Mouse (Mus musculus) ES-E14 (cell line): Measurements from ENCODE around the gene Lamb3. TPM values are rescaled to one million over a fixed set of nuclear protein-coding genes. Genes with fewer than 3 reads are reported as not detected.

Experiments used
- DNase-seq: peaks from one replicate; pipeline ENCODE4 v3.0.0-alpha.2; 2013; ENCODE audit warnings: low read depth, low spot score
- H3K27ac ChIP-seq: 2 replicates; pipeline ENCODE4 v1.5.1; 2012; ENCODE audit warnings: low read depth, mild to moderate bottlenecking, low read length, moderate library complexity, mixed read lengths; ENCODE audit not compliant: poor library complexity, insufficient read depth, severe bottlenecking
- H3K36me3 ChIP-seq: 2 replicates; pipeline ENCODE4 v1.6.1; 2012; ENCODE audit warnings: mild to moderate bottlenecking, low read length, moderate library complexity, mixed read lengths; ENCODE audit not compliant: control insufficient read depth, poor library complexity, insufficient read depth, severe bottlenecking
- H3K4me1 ChIP-seq, 2 experiments: fragments of 150-350 bp in 1 of 2; sonication (generic) in 1 of 2; 2 replicates each; pipeline ENCODE4 v1.6.1; 2012; ENCODE audit warnings: low read length in 2 of 2, mild to moderate bottlenecking in 1 of 2, mixed read lengths in 1 of 2; ENCODE audit not compliant: control insufficient read depth in 2 of 2, insufficient read depth in 2 of 2, poor library complexity in 1 of 2
- H3K4me3 ChIP-seq, 2 experiments: fragments of 150-350 bp in 1 of 2; sonication (generic) in 1 of 2; 2 replicates each; pipeline ENCODE4 v1.5.1; 2012; ENCODE audit warnings: low read length in 2 of 2, low read depth in 1 of 2, mild to moderate bottlenecking in 1 of 2, mixed read lengths in 1 of 2; ENCODE audit not compliant: insufficient read depth in 1 of 2, poor library complexity in 1 of 2, severe bottlenecking in 1 of 2
- H3K9ac ChIP-seq: 2 replicates; pipeline ENCODE4 v1.6.1; 2012; ENCODE audit warnings: low read depth, mild to moderate bottlenecking, low read length, mixed read lengths; ENCODE audit not compliant: poor library complexity, insufficient read depth, severe bottlenecking
- H3K9me3 ChIP-seq: fragments of 150-350 bp; sonication (generic); 2 replicates; pipeline ENCODE4 v1.6.1; 2012; ENCODE audit warnings: low read depth, mild to moderate bottlenecking, low read length; ENCODE audit not compliant: control insufficient read depth, insufficient read depth
- CHD2 ChIP-seq: IDR thresholded peaks from 2 replicates; pipeline ENCODE4 v1.6.1; 2014; ENCODE audit warnings: mild to moderate bottlenecking, low read depth, low read length, inconsistent platforms
- HCFC1 ChIP-seq: IDR thresholded peaks from 2 replicates; pipeline ENCODE4 v1.6.1; 2012; ENCODE audit warnings: low read length, inconsistent platforms, borderline replicate concordance; ENCODE audit not compliant: insufficient read depth
- MAFK ChIP-seq: IDR thresholded peaks from 2 replicates; pipeline ENCODE4 v1.6.1; 2014; ENCODE audit warnings: mild to moderate bottlenecking, low read depth, low read length, inconsistent platforms; ENCODE audit not compliant: insufficient read depth
- ZC3H11A ChIP-seq: IDR thresholded peaks from 2 replicates; pipeline ENCODE4 v1.6.1; 2012; ENCODE audit warnings: low read depth, mild to moderate bottlenecking, inconsistent platforms, low read length, borderline replicate concordance
- ZNF384 ChIP-seq: IDR thresholded peaks from 2 replicates; pipeline ENCODE4 v1.6.1; 2012; ENCODE audit warnings: low read depth, low read length, inconsistent platforms
- in situ Hi-C, 2 experiments: fragments of 600-800 bp; cut with MboI; formaldehyde crosslinking; loops; one replicate each; pipeline ENCODE4 v1.15.1; 2025; ENCODE audit warnings: low sequenced_read_pairs in 2 of 2, inconsistent platforms in 1 of 2; ENCODE audit not compliant: unreplicated experiment in 2 of 2
- total RNA-seq: library from RNA; depleted of rRNA; stranded (reverse); fragments of 300-350 nt; gene quantifications from 2 replicates; pipeline ENCODE4 v1.2.3, GENCODE M21; 2012; rRNA removed

Gene Lamb3
- total RNA-seq, 1 experiment = 2.9 TPM

DNA sequence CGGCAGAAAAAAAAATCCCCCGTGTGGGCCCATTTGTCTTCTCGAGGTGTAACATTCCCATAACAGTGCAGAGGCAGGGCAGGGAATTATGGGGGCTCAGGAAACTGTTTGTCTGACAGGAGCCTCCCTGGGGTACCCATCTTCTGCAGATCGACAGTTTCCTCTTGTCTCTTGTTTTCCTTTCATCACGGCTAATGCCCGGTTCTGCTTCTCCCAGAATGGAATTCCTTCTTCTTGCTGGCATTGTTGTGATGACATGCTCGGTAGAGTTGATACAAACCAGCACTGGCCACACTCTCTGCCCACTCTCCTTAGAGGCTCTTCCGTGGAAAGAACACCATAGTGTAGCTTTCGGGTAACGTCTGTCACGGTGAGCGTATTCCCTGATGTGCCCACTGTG, 182.5 kb downstream of the Lamb3 start:
- no peaks in the 10 kb centered on the region for H3K4me1 ChIP-seq
- DNase-seq = no peak
- no peaks in the 10 kb centered on the region for H3K9me3 ChIP-seq
- no peaks in the 10 kb centered on the region for H3K36me3 ChIP-seq
- no peak overlapping the region for H3K9ac ChIP-seq
- H3K27ac ChIP-seq = no peak overlapping the region
- no peak for TF ChIP-seq CHD2
- TF ChIP-seq HCFC1 = no peak
- no peak for TF ChIP-seq ZC3H11A
- TF ChIP-seq ZNF384 = no peak
- TF ChIP-seq MAFK = no peak
- in situ Hi-C loops = no loop called here
- no peak overlapping the region for H3K4me3 ChIP-seq

DNA sequence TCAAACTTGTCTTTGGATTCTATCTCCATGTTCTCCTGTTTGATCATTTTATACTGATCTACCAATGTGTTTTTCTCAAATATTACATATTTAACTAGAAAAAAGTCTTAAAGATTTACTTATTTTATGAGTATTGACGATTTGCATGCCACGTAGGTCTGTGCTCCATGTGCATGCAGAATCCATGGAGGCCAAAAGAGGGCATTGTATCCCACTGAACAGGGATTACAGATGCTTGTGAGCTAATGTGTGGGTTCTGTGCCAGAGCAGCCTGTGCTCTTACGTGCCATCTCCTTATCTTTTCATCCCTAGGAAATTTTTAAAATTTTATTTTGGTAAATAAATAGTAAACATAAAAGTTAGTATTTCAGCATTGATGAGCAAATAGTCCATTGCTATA, 184.8 kb downstream of the Lamb3 start:
- Histone ChIP-seq H3K9ac (no peak overlapping the region), H3K9me3 (no peaks in the 10 kb centered on the region), H3K36me3 (no peaks in the 10 kb centered on the region), H3K4me3 (no peak overlapping the region), H3K27ac (no peak overlapping the region), H3K4me1 (no peaks in the 10 kb centered on the region)
- TF ChIP-seq ZNF384 (no peak), CHD2 (no peak), HCFC1 (no peak), ZC3H11A (no peak), MAFK (no peak)
- DNase-seq = no peak
- in situ Hi-C loops = no loop called here

Other genes with a start within 250 kb of the Lamb3 start
- 8.5 and 15.1 TPM in 2 replicates for gene Syt14, start 171.9 kb upstream of the Lamb3 start, total RNA-seq
- gene Diexf, start 77.4 kb upstream of the Lamb3 start, total RNA-seq = 25.6 and 28.2 TPM in 2 replicates
- 3.6 and 4.8 TPM in 2 replicates for gene Irf6, start 54.6 kb upstream of the Lamb3 start, total RNA-seq
- gene A130010J15Rik, start 39.7 kb upstream of the Lamb3 start, total RNA-seq = 5.7 and 7.6 TPM in 2 replicates
- gene Traf3ip3, start 6.0 kb upstream of the Lamb3 start, total RNA-seq = 0.21 and 0.67 TPM in 2 replicates
- gene Hsd11b1, start 56.4 kb downstream of the Lamb3 start, total RNA-seq = 0.18 TPM in 1 of 2 replicates, not detected in the other
- gene G0s2, start 65.5 kb downstream of the Lamb3 start, total RNA-seq = 4.8 and 7.3 TPM in 2 replicates
- not detected in 2 replicates for gene Camk1g, start 162.6 kb downstream of the Lamb3 start, total RNA-seq